Mouse (Mus musculus) cortical plate, adult 2 months (tissue): ENCODE data around the gene Kif14. TPM values are rescaled to one million over a fixed set of nuclear protein-coding genes. Genes with fewer than 3 reads are reported as not detected.
"Not testable (repeated sequence)": the region's sequence is repeated elsewhere in the genome, so short reads cannot be mapped to it uniquely, and the experiment has no call there.

Experiments
- H3K27ac ChIP-seq: fragments of 200-500 bp; 2 replicates; pipeline ENCODE4 v1.5.1; 2012; ENCODE audit warnings: low read length, control low read depth, inconsistent platforms; ENCODE audit not compliant: insufficient read depth
- H3K4me1 ChIP-seq: fragments of 200-500 bp; 2 replicates; pipeline ENCODE4 v1.6.1; 2011; ENCODE audit warnings: low read length; ENCODE audit not compliant: control insufficient read depth, insufficient read depth
- H3K4me3 ChIP-seq: fragments of 200-500 bp; 2 replicates; pipeline ENCODE4 v1.5.1; 2011; ENCODE audit warnings: mild to moderate bottlenecking, low read length, control low read depth; ENCODE audit not compliant: insufficient read depth
- CTCF ChIP-seq: fragments of 200-500 bp; IDR thresholded peaks from 2 replicates; pipeline ENCODE4 v1.5.1; 2011; ENCODE audit warnings: mild to moderate bottlenecking, control low read depth, low read length; ENCODE audit not compliant: insufficient read depth; ENCODE audit errors: extremely low read depth
- POLR2A ChIP-seq: fragments of 200-500 bp; IDR thresholded peaks from 2 replicates; pipeline ENCODE4 v1.6.1; 2011; ENCODE audit warnings: mild to moderate bottlenecking, low read length, control low read depth; ENCODE audit not compliant: insufficient read depth; ENCODE audit errors: extremely low read depth
- polyA plus RNA-seq: library from polyadenylated mRNA; depleted of rRNA; stranded (reverse); fragments of >200 nt; gene quantifications from 2 replicates; pipeline ENCODE4 v1.2.3, GENCODE M21; 2012

The Kif14 gene
- polyA plus RNA-seq, 1 experiment, result 0.21 TPM

DNA sequence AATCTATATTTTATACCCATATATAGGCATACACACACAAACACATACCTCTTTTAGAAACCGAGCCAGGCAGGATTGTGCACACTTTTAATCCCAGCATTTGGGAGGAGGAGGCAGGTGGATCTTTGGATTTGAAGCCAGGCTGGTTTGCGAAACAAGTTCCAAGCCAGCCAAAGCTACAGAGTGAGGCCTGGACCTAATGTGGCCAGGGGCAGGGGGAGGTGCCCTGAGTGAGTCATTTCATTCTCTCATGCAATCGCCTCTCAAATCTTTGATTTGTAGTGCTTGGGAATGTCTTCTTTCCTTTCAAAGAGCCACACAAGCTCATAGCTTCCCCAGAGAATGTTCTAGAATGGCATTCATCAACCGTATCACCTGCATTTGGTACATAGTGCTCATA is 3.3 kb downstream of the Kif14 start:
- no peak overlapping the region for H3K4me3 ChIP-seq
- H3K4me1 ChIP-seq, result no peaks in the 10 kb centered on the region
- no peak overlapping the region for H3K27ac ChIP-seq
- TF ChIP-seq CTCF, result no peak
- no peak for TF ChIP-seq POLR2A

DNA sequence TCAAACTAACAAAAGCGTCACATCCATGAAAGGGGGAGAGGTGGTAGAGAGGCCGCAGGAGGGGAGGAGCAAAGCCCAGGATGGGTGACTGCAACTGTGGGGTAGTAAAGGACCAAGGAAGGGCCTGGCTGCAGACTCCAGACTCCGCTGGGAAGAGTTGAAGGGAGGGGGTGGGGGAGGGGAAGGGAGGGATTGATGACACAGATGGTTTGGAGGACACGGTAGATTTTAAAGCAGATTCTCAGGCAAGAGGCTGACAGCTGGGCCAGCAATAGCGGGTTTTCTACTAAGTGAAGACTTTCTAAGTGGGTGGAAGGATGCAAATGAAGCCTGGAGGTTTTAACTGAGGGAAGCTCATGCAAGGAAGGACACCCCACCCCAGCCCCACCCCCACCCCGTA is 4.3 kb downstream of the Kif14 start:
- Histone ChIP-seq H3K4me1 (no peaks in the 10 kb centered on the region), H3K27ac (no peak overlapping the region), H3K4me3 (no peak overlapping the region)
- TF ChIP-seq POLR2A, result no peak

DNA sequence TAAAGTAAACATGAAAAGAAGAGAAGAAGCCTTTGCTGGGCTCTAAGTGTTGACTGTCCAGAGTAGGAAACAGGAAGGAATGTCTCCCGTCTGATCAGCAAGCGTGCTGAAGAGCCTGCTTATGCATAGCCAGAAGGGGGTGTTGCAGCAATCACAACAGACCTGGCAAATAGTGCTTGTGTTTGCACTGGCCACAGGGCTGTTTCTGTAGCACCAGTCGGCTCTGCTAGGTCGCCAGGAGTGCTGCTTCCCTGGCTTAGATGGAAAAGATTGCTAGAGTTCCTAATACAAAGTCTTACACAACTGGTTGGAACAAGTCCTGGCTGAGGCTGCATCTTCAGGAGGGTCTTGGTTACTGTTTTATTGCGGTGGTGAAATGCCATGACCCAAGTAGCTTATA is 25.5 kb downstream of the Kif14 start:
- TF ChIP-seq CTCF (no peak), POLR2A (no peak)
- H3K4me3 ChIP-seq, result no peak overlapping the region

DNA sequence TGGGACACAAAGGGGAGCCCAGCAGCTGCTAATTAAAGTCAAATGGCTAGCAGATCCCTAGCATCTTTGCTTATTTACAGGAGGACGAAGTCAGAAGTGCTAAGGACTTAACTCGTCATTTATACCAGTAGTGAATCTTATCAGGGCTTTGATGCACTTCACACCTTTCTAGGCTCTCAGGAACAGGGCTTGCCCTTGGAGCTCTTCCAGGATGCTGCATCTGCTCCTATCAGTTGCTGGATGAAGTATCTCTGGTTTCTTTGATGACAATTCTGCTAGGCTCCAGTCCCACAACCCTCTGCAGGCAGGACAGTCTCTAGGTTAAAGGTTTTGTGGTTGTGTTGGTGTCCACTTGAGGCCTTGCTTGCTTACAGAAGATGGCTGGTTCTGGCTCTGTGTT is 26.1 kb downstream of the Kif14 start:
- no peak overlapping the region for H3K27ac ChIP-seq
- H3K4me3 ChIP-seq, result no peak overlapping the region
- TF ChIP-seq CTCF (no peak), POLR2A (no peak)
- no peaks in the 10 kb centered on the region for H3K4me1 ChIP-seq

More for the DNA sequence above, 25.5 kb downstream of the Kif14 start:
- no peaks in the 10 kb centered on the region for H3K4me1 ChIP-seq
- H3K27ac ChIP-seq, result no peak overlapping the region

DNA sequence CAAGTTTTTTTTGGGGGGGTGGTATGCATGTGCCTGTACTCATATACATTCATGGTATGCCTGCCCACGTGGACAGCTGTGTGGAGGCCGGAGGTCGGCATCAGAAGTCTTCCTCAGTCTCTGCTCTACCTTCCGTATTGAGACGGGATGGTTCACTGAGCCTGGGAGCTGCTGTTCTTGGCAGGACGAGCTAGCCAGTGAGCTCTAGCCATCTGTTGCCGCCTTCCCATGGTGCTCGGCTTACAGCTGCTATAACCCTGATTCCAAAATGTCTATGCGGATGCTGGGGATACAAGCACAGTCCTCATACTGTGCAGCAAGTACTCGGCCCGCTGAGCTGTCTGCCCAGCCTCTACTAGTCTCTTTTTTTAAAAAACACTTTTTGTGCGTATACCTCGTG is 33.2 kb downstream of the Kif14 start:
- Histone ChIP-seq H3K4me1 (no peaks in the 10 kb centered on the region), H3K27ac (no peak overlapping the region), H3K4me3 (no peak overlapping the region)
- no peak for TF ChIP-seq CTCF
- TF ChIP-seq POLR2A, result no peak

DNA sequence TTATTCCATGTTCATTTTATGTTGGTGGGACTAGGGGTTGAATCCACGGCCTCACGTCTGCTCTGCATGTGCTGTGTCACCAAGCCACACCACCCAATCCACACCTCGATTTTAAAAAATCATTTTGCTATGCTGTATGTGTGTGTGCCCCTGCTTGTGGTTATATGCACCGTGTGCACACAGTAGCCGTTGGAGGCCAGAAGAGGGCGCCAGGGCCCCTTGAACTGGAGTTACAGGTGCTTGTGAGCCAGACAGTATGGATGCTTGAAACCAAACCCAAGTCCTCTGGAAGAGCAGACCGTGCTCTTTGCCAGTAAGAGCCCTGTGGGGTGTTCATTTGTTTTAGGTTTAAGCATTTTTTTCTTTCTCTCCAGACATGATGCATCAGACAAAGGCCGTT is 36.8 kb downstream of the Kif14 start:
- no peak overlapping the region for H3K27ac ChIP-seq
- TF ChIP-seq POLR2A, result no peak
- no peak for TF ChIP-seq CTCF
- H3K4me1 ChIP-seq, result no peaks in the 10 kb centered on the region
- no peak overlapping the region for H3K4me3 ChIP-seq

DNA sequence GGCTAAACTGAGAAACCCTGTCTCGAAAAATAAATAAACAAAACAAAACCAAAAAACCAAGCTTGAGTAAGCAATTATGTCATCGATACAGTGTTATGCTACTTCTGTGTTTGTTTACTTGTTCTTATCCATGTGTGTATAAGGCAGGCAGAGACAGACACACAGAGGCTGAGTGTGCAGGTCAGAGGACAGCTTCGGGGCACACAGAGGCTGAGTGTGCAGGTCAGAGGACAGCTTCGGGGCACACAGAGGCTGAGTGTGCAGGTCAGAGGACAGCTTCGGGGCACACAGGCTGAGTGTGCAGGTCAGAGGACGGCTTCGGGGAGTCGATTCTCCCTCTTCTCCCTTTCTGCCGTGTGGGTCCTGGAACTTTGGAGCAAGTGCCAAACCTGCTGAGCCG is 40.1 kb downstream of the Kif14 start:
- not testable (repeated sequence) for H3K27ac ChIP-seq, H3K4me3 ChIP-seq, H3K4me1 ChIP-seq

DNA sequence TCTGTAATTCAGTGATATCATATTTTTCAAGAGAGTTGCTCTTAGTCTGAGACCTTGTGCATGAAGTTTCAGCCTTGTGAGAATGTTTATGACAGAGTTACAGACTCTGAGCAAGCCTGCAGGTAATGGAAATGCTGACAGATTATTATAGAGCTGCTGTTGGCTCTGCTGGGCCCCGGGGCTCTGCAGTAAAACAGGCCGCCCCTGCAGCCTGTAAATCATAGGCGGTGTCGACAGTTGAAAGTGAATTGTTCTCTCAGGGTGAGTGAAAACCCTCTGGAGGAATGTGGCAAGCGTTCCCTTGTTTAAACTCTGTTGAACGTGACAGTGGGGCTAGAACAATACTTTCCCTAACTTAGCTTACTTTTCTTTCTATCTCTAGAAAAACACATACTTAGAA is 46.2 kb downstream of the Kif14 start:
- Histone ChIP-seq H3K4me1 (no peaks in the 10 kb centered on the region), H3K27ac (no peak overlapping the region), H3K4me3 (no peak overlapping the region)
- TF ChIP-seq CTCF (no peak), POLR2A (no peak)

DNA sequence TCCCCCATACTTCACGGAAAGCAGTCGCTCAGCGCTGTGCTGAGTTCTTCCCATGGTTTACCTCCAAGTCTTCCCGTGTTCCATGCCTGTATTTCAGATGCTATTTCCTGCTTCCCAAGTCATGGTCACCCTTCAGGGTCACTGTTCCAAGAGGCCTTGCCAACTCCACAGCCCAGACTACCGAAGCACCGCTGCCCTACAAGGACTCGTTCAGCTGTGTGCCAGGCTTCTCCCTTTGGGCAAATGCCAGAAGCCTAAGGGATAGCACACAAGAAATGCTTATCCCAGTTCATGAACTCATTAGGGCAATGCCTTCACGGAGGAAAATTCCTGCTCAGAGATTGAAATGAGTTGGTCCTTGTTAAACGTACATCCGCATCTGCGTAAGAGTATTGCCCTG is 47.0 kb downstream of the Kif14 start:
- H3K4me3 ChIP-seq, result no peak overlapping the region
- H3K27ac ChIP-seq, result no peak overlapping the region
- H3K4me1 ChIP-seq, result no peaks in the 10 kb centered on the region
- no peak for TF ChIP-seq POLR2A

DNA sequence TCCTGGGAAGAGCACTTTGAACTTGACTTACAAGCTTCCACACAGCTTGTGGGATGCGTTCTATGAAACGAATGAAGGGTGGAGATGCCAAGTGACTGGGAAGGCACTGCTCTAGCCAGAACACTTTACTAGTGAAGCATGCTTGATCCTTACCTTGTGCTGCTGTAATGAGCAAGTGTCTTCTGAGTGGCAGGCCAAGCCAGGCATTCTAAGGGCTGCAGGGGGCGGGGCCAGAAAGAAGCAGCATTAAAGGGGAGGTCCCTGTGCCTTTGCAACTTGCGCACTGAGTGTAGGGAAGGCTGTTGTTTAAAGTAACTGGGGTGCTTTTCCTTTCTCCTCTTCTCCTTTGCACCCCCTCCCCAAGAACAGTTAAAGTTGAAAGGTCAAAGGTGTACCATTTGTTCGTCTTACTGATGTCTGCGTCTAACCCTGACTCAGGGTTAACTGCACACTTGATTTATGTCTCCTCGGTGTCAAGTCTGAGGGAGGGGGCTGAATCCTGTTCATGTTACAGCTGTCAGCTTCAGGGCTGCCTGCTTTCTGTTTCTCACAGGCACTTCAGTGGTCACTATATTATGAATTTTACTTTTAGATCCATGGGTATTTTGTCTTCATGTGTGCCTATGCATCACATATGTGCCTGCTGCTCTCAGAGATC is 52.7 kb downstream of the Kif14 start:
- no peaks in the 10 kb centered on the region for H3K4me1 ChIP-seq
- no peak overlapping the region for H3K4me3 ChIP-seq
- no peak overlapping the region for H3K27ac ChIP-seq
- TF ChIP-seq POLR2A (no peak), CTCF (no peak)

DNA sequence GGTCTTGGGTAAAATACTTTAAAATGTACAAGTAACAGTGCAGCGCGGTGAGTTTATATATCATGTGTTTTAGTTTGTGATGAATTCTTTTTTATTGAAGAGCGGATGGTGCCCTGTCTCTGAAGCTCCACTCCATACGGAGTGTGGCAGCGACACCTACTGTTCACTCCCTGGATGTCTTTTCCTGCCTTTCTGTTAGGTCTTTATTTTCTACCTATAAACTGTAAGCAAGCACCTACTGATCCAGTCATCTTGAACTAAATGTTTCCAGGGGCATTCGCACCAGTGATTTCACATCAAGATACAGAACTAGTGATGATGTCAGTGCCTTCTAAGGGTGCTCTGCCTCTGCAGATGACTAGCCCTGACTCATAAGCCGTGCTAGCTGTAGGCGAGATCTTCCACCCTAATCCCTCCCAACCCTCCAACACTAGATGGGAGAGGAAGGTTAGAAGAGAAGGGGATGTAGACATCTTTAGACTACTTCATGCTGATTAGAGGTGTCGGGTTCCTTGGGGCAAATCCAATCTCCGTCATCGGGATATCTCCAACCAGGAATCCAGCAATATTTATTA is 55.3 kb downstream of the Kif14 start:
- H3K4me3 ChIP-seq, result no peak overlapping the region
- H3K4me1 ChIP-seq, result no peaks in the 10 kb centered on the region
- H3K27ac ChIP-seq, result no peak overlapping the region
- TF ChIP-seq POLR2A, result no peak
- peak; percentile 89 for TF ChIP-seq CTCF
